Mouse (Mus musculus) midbrain, embryonic 16.5 days (tissue): ENCODE data around the gene Mtnr1a. TPM values are rescaled to one million over a fixed set of nuclear protein-coding genes. Genes with fewer than 3 reads are reported as not detected.

Experiments
- ATAC-seq: fragments of 200-750 bp; cut with Nextera tagmentation; 2 replicates; pipeline ENCODE4 v1.8.0; 2017; ENCODE audit warnings: moderate TSS enrichment
- H3K27ac ChIP-seq: fragments of 300-500 bp; sonication (generic); 2 replicates; pipeline ENCODE4 v1.5.1; 2014; ENCODE audit warnings: mild to moderate bottlenecking, low read length, mixed read lengths
- H3K27me3 ChIP-seq: fragments of 300-500 bp; sonication (generic); 2 replicates; pipeline ENCODE4 v1.6.1; 2014; ENCODE audit warnings: low read depth, low read length, mixed read lengths; ENCODE audit not compliant: control insufficient read depth, insufficient read depth
- H3K36me3 ChIP-seq: fragments of 300-500 bp; sonication (generic); 2 replicates; pipeline ENCODE4 v1.6.1; 2014; ENCODE audit warnings: mild to moderate bottlenecking, low read length, moderate library complexity, mixed read lengths; ENCODE audit not compliant: control insufficient read depth, insufficient read depth
- H3K4me1 ChIP-seq: fragments of 300-500 bp; sonication (generic); 2 replicates; pipeline ENCODE4 v1.6.1; 2014; ENCODE audit warnings: mild to moderate bottlenecking, low read length, mixed read lengths; ENCODE audit not compliant: control insufficient read depth, insufficient read depth
- H3K4me2 ChIP-seq: fragments of 300-500 bp; sonication (generic); 2 replicates; pipeline ENCODE4 v1.6.1; 2014; ENCODE audit warnings: mild to moderate bottlenecking, low read length, mixed read lengths
- H3K4me3 ChIP-seq: fragments of 300-500 bp; sonication (generic); 2 replicates; pipeline ENCODE4 v1.5.1; 2014; ENCODE audit warnings: low read depth, mild to moderate bottlenecking, low read length, moderate library complexity, mixed read lengths
- H3K9ac ChIP-seq: fragments of 300-500 bp; sonication (generic); 2 replicates; pipeline ENCODE4 v1.6.1; 2014; ENCODE audit warnings: low read depth, low read length, mixed read lengths
- H3K9me3 ChIP-seq: fragments of 300-500 bp; sonication (generic); replicated peaks from 2 replicates; pipeline ENCODE4 v1.6.1; 2014; ENCODE audit warnings: mild to moderate bottlenecking, low read length, mixed read lengths; ENCODE audit not compliant: control insufficient read depth, poor library complexity, severe bottlenecking
- WGBS: fragments of 180-500 bp; shearing (Covaris S2); extraction: QIAGEN DNeasy Blood & Tissue Kit; methylation state at CpG from one replicate; pipeline ENCODE4 v1.1.7; 2014; 5-methylcytosine and 5-hydroxymethylcytosine counted together
- polyA plus RNA-seq: library from polyadenylated mRNA; unstranded; fragments of >200 nt; fragmentation: Nextera tagmentation; extraction: Ambion mirVana; gene quantifications from 2 replicates; pipeline ENCODE4 v1.2.1, GENCODE M21; 2015

The Mtnr1a gene
- 0.23 and 0.57 TPM in 2 replicates for polyA plus RNA-seq

- peak within 1 kb of the TSS; percentile 41 for H3K4me3 ChIP-seq
- WGBS = 7% methylated on average over 29 of the region's 29 CpGs
- no peaks in the 10 kb centered on the region; the same call in 1 of the 2 replicates for H3K4me1 ChIP-seq
- peak; percentile 92 for ATAC-seq
- H3K27ac ChIP-seq = no peak within 1 kb of the TSS
- no peaks in the 10 kb centered on the region for H3K9me3 ChIP-seq
- H3K27me3 ChIP-seq = no peaks in the 10 kb centered on the region
- peak within 1 kb of the TSS; percentile 61 for H3K9ac ChIP-seq
- no peaks in the 10 kb centered on the region for H3K36me3 ChIP-seq
- H3K4me2 ChIP-seq = peak within 1 kb of the TSS; percentile 86
These were observed at the start of gene Mtnr1a for GRCm38 (mm10) chr8:45068759-45069386. TSS of gene Mtnr1a (plus strand) at chr8:45069137.

GRCm38 (mm10) chr8:45019241-45019640 lies 49.7 kb upstream of the Mtnr1a start:
- no peak overlapping the region for H3K4me2 ChIP-seq
- no peak overlapping the region for H3K9ac ChIP-seq
- no peak overlapping the region for H3K27ac ChIP-seq
- H3K4me3 ChIP-seq = no peak overlapping the region
- no peaks in the 10 kb centered on the region; the same call in 1 of the 2 replicates for H3K9me3 ChIP-seq
- no peaks in the 10 kb centered on the region for H3K4me1 ChIP-seq
- 58% methylated on average over 5 of the region's 5 CpGs for WGBS
- H3K36me3 ChIP-seq = peaks cover 20% of the 10 kb centered on the region
- no peak for ATAC-seq
- H3K27me3 ChIP-seq = no peaks in the 10 kb centered on the region

GRCm38 (mm10) chr8:45021171-45021570 lies 47.8 kb upstream of the Mtnr1a start:
- H3K4me3 ChIP-seq = no peak overlapping the region
- H3K9ac ChIP-seq = no peak overlapping the region
- peaks cover 39% of the 10 kb centered on the region for H3K36me3 ChIP-seq
- 93% methylated on average over 5 of the region's 5 CpGs for WGBS
- H3K27ac ChIP-seq = no peak overlapping the region
- no peak for ATAC-seq
- peaks cover 10% of the 10 kb centered on the region for H3K9me3 ChIP-seq
- H3K4me1 ChIP-seq = no peaks in the 10 kb centered on the region
- H3K4me2 ChIP-seq = no peak overlapping the region
- H3K27me3 ChIP-seq = no peaks in the 10 kb centered on the region

GRCm38 (mm10) chr8:45021911-45022665 lies 46.8 kb upstream of the Mtnr1a start:
- Histone ChIP-seq H3K36me3 (peaks cover 46% of the 10 kb centered on the region), H3K4me2 (no peak overlapping the region), H3K9ac (no peak overlapping the region), H3K27ac (no peak overlapping the region), H3K9me3 (peaks cover 10% of the 10 kb centered on the region), H3K4me3 (no peak overlapping the region), H3K27me3 (no peaks in the 10 kb centered on the region), H3K4me1 (no peaks in the 10 kb centered on the region)
- ATAC-seq = no peak
- WGBS = 95% methylated on average over 21 of the region's 21 CpGs

DNA sequence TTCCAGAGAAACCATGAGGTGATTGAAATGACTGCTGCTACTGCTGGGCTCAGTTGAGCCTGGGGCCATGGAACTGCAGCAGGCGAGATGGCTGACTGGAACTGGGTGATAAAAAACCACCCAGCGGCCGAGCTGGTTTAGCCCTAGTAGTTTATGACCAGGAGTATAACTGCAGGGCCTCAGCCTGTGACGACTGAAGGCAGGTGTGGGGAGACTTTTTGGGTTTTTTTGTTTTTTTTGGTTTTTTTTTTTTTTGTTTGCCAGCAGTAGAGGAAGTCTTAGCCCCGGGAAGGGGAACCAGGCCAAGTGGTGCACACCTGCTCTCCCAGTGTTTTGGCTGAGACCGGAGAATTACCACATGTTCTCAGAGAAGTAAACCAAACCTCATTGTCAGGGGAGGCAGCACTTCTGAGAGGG lies 40.8 kb upstream of the Mtnr1a start:
- no peaks in the 10 kb centered on the region for H3K4me1 ChIP-seq
- H3K4me2 ChIP-seq = no peak overlapping the region
- no peak overlapping the region for H3K4me3 ChIP-seq
- H3K36me3 ChIP-seq = peaks cover 46% of the 10 kb centered on the region
- no peak overlapping the region for H3K27ac ChIP-seq
- H3K9me3 ChIP-seq = peaks cover 10% of the 10 kb centered on the region
- no peak overlapping the region for H3K9ac ChIP-seq
- WGBS = 84% methylated on average over 6 of the region's 6 CpGs
- H3K27me3 ChIP-seq = no peaks in the 10 kb centered on the region
- ATAC-seq = no peak

GRCm38 (mm10) chr8:45038350-45038749 lies 30.6 kb upstream of the Mtnr1a start:
- 82% methylated on average over 15 of the region's 15 CpGs for WGBS
- Histone ChIP-seq H3K36me3 (peaks cover 40% of the 10 kb centered on the region), H3K9me3 (peaks cover 7% of the 10 kb centered on the region; the same call in 1 of the 2 replicates), H3K27me3 (no peaks in the 10 kb centered on the region), H3K4me3 (no peak overlapping the region), H3K27ac (no peak overlapping the region), H3K4me2 (no peak overlapping the region), H3K4me1 (no peaks in the 10 kb centered on the region), H3K9ac (no peak overlapping the region)
- ATAC-seq = no peak

GRCm38 (mm10) chr8:45044160-45044559 lies 24.8 kb upstream of the Mtnr1a start:
- H3K4me1 ChIP-seq = no peaks in the 10 kb centered on the region
- no peak for ATAC-seq
- H3K9me3 ChIP-seq = peaks cover 7% of the 10 kb centered on the region; the same call in 1 of the 2 replicates
- no peak overlapping the region for H3K9ac ChIP-seq
- H3K27ac ChIP-seq = no peak overlapping the region
- H3K36me3 ChIP-seq = peaks cover 29% of the 10 kb centered on the region
- 97% methylated on average over 26 of the region's 26 CpGs for WGBS
- H3K4me3 ChIP-seq = no peak overlapping the region
- no peaks in the 10 kb centered on the region for H3K27me3 ChIP-seq
- no peak overlapping the region for H3K4me2 ChIP-seq

- H3K27me3 ChIP-seq = no peaks in the 10 kb centered on the region
- no peak overlapping the region for H3K4me3 ChIP-seq
- no peaks in the 10 kb centered on the region for H3K4me1 ChIP-seq
- no peaks in the 10 kb centered on the region for H3K9me3 ChIP-seq
- H3K36me3 ChIP-seq = peaks cover 7% of the 10 kb centered on the region
- H3K9ac ChIP-seq = no peak overlapping the region
- no peak overlapping the region for H3K4me2 ChIP-seq
- 95% methylated on average over 8 of the region's 8 CpGs for WGBS
- ATAC-seq = no peak
- H3K27ac ChIP-seq = no peak overlapping the region
These were observed 18.5 kb upstream of the Mtnr1a start for GRCm38 (mm10) chr8:45050451-45050850.

GRCm38 (mm10) chr8:45051236-45051635 lies 17.7 kb upstream of the Mtnr1a start:
- H3K4me3 ChIP-seq = no peak overlapping the region
- H3K4me2 ChIP-seq = no peak overlapping the region
- peaks cover 9% of the 10 kb centered on the region for H3K36me3 ChIP-seq
- no peak overlapping the region for H3K9ac ChIP-seq
- no peak for ATAC-seq
- 97% methylated on average over 30 of the region's 30 CpGs for WGBS
- H3K27ac ChIP-seq = no peak overlapping the region
- H3K4me1 ChIP-seq = no peaks in the 10 kb centered on the region
- no peaks in the 10 kb centered on the region for H3K27me3 ChIP-seq
- H3K9me3 ChIP-seq = no peaks in the 10 kb centered on the region
